Mouse (Mus musculus) lung, adult 18-20 months (tissue): Measurements from ENCODE around the gene Gm13889.

Experiments used
- DNase-seq, 2 experiments: peaks; one replicate each; pipeline ENCODE4 v3.0.0; 2022; ENCODE audit warnings: mixed read lengths in 2 of 2

Gm13889 gene

GRCm38 (mm10) chr2:93957785-93958175 is 779 bp upstream of the Gm13889 start:
- no peak for DNase-seq

GRCm38 (mm10) chr2:93956331-93956801 is 635 bp downstream of the Gm13889 start:
- peak; percentile 35 to 40 for DNase-seq

GRCm38 (mm10) chr2:93955886-93956285 is 1.1 kb downstream of the Gm13889 start:
- no peak for DNase-seq

GRCm38 (mm10) chr2:93954781-93955578 is 2.0 kb downstream of the Gm13889 start:
- no peak for DNase-seq

- no peak for DNase-seq
These were observed 3.3 kb downstream of the Gm13889 start for GRCm38 (mm10) chr2:93953726-93954125.

- DNase-seq: no peak
These were observed 10.0 kb downstream of the Gm13889 start for GRCm38 (mm10) chr2:93946976-93947375.

- no peak for DNase-seq
These were observed 12.1 kb downstream of the Gm13889 start for GRCm38 (mm10) chr2:93944855-93945254.

- DNase-seq: no peak
These were observed 12.9 kb downstream of the Gm13889 start for GRCm38 (mm10) chr2:93944099-93944498.

- DNase-seq: peak; percentile 20 to 48
These were observed 15.3 kb downstream of the Gm13889 start for GRCm38 (mm10) chr2:93941670-93942069.

- no peak for DNase-seq
These were observed 18.5 kb downstream of the Gm13889 start for GRCm38 (mm10) chr2:93938534-93938933.

GRCm38 (mm10) chr2:93928866-93929265 is 28.1 kb downstream of the Gm13889 start:
- no peak for DNase-seq

- DNase-seq: no peak
These were observed 29.1 kb downstream of the Gm13889 start for GRCm38 (mm10) chr2:93927701-93928437.

- DNase-seq: no peak
These were observed 30.9 kb downstream of the Gm13889 start for GRCm38 (mm10) chr2:93926141-93926540.

- DNase-seq: no peak
These were observed 37.9 kb downstream of the Gm13889 start for GRCm38 (mm10) chr2:93919093-93919492.

GRCm38 (mm10) chr2:93913552-93913951 is 43.4 kb downstream of the Gm13889 start:
- DNase-seq: no peak

GRCm38 (mm10) chr2:93911942-93912341 is 45.1 kb downstream of the Gm13889 start:
- DNase-seq: peak; percentile 32 to 48

GRCm38 (mm10) chr2:93909716-93910115 is 47.3 kb downstream of the Gm13889 start:
- peak in 1 of 2 experiments; percentile 54 for DNase-seq

GRCm38 (mm10) chr2:93907519-93908294 is 49.3 kb downstream of the Gm13889 start:
- no peak for DNase-seq

GRCm38 (mm10) chr2:93906316-93906715 is 50.7 kb downstream of the Gm13889 start:
- peak; percentile 41 to 47 for DNase-seq
